Mouse (Mus musculus) adrenal gland, adult 8-10 months (tissue): ENCODE data around the gene Lrrc56. TPM values are rescaled to one million over a fixed set of nuclear protein-coding genes. Genes with fewer than 3 reads are reported as not detected.
"Not testable (repeated sequence)": the region's sequence is repeated elsewhere in the genome, so short reads cannot be mapped to it uniquely, and the experiment has no call there.

ENCODE experiments used
- DNase-seq: peaks from one replicate; pipeline ENCODE4 v3.0.0; 2022
- microRNA-seq, 2 experiments: library from miRNA; unstranded; fragments of <30 nt; microRNA quantifications; one replicate each; pipeline ENCODE4 v1.2.0; 2022
- total RNA-seq, 4 experiments: library from RNA; stranded (reverse); gene quantifications; 2 replicates each; pipeline ENCODE4 v1.2.4; 2022

The Lrrc56 gene
- total RNA-seq, 4 experiments from 2014 or later: 6.6 to 12.1 (median 8.4) TPM

DNA sequence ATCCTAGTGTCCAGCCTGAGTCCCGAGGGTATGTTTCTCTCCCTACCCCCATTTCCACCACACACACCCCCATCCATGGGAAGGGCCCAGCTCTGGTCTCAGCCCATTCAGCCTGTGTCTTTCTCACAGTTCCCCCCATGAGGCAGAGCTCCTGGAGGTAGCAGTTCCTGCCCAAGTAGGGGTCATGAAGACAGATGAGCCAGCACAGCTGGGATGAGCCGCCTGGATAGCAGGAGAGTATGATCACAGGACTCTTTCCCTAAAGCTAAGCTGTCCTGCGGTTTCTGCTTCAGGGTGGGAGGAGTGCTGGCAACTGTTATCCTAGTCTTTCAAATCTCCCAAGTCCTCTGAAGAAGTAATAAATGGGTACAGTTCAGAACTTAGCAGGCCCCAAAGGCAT, 24.2 kb downstream of the Lrrc56 start:
- no peak for DNase-seq

DNA sequence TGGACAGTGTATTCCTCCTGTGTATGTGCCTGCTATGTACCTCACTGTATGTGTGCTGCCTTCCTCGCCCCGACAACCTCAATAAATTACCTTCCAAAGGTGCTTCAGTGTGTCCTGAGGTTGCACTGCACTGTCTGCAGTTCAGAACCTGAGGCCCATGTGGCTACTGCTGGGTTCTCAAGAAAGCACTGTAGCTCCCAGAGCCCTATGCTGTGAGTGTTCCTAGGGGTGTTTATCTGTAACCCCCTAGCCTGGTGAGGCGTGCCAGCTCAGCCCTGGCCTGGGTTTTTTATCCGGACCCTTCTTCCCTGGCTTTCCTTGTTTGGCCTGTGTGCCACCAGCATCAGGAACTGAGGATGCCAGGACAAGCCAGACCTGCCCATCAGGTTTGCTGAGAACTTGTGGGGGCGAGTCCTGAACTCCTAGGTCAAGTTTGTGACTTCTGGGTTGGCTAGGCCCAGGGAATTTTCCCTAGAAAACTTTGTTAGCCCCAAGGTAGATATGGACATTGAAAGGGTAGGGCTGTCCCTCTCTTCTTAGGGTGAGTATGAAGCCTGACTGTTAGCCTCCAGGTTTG, 24.7 kb downstream of the Lrrc56 start:
- no peak for DNase-seq

DNA sequence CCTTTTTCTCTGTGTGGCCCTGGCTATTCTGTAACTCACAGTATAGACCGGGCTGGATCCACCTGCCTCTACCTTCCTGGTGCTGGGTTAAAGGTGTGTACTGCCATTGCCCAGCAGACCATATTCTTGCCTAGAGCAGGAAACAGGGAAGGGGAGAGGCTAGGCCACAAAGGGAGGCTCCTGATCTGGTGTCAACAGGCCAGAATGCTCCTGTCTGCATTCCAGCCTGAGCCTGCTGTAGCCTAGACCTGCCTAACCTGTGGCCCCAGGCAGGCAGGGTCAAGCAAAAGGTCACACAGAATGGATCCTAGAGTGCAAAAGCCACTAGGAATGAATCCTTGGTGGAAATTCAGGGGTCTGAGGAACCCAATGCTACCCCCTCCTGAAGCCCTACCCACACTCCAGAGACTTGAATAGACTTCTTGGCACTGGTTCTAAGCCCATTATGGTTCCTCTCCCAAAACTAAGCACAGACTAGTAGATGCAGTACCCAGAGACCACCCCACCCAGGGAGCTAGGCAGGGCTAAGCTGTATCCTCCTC, 25.7 kb downstream of the Lrrc56 start:
- no peak for DNase-seq

DNA sequence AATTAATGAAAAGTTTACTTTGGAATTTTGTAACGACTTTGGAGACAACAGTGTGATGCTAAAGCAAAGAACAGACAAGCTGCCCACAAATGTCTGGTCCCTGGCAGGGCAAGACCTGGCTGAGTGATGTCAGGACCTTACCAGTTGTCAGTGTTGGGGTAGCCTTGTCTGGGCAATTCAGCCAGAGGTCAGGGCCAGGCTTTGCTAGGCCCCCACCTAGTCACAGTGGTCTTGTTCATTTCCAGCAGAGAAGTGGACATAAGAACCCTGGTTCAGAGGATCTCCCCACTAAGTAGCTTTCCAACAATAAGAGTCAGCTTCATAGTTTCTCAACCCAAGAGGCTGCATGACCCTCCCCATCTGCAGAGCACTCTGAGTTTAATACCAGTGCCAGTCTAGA, 26.4 kb downstream of the Lrrc56 start:
- DNase-seq: no peak

DNA sequence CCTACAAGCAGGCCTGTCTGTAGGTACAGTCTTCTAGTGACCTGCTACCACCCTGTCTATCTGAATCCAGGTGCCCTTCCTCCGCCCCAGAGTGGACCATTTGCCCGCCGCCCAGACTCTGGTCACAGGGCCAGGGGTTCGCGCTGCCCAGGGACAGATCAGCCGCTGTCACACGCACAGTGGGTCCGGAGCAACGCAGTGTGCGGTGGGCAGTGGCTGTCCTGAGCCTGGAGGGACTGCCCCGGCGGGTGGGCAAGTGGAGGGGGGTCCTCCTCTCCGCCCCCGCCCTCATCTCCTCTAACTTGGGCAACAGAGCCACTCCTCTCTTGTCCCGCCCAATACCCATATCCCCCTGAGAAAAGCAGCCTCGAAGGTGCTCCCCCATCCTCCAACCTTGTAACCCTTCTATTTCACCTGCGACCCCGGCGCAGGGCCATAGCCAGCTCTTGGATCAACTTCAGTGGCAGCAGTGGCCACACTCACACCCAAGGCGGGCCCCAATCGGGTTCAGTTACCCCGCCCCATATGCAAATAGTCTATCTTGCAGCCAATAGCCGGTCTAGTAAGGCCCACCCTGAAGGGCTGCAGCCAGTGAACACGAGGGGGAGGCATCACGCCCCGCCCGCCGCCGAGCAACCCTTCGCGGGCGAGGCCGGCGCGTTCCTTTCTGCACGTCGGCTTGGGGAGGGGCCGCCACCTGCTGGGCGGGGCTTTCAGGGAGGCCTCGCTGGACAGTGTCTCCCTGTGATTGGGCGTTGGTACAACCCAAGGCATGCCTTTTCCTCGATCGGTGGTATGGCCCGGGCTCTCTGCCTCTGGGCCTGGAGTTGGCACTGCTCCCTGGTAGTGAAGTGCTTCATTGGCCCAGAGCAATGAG, 27.5 kb downstream of the Lrrc56 start:
- peak; percentile 96 for DNase-seq

DNA sequence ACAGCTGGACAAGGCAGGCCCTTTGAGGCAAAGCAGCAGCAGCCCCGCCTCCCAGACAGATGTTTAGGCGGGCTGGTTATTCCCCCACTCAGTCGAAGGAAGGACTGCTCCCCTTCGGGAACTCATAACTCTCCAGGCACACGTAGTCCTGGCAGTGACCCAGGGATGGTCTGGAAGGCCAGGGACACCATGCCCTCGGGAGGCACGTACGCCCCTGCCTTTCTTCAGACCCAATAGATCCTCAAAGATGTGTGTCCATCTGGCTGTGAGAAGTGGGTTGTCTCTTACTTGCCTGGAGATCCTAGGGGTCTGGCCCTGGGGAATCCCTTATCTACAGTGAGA, 28.1 kb downstream of the Lrrc56 start:
- no peak for DNase-seq

DNA sequence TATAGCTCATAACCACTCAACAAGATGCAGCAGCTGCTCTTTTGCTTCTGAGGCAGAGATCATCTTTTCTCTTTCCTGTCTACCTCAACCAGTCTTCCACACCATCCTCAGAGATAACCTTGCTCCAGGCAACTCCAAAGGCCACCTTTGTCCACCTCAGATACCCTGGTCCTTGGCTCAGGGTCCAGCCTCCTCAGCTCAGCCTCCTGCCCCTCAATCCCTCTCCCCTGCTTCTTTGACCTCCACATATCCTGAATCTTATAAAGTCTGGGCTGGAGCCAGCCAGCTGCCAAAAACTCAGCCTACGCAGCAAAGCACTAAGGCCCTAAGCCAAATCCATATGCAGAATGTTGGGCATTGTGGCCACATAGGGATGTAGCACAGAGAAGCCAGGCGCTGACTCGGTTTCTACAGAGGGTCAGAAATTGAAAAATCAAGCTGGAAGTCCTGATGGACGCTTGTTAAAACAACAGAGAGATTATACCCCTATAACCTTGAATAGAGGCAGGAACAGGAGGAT, 28.8 kb downstream of the Lrrc56 start:
- no peak for DNase-seq

DNA sequence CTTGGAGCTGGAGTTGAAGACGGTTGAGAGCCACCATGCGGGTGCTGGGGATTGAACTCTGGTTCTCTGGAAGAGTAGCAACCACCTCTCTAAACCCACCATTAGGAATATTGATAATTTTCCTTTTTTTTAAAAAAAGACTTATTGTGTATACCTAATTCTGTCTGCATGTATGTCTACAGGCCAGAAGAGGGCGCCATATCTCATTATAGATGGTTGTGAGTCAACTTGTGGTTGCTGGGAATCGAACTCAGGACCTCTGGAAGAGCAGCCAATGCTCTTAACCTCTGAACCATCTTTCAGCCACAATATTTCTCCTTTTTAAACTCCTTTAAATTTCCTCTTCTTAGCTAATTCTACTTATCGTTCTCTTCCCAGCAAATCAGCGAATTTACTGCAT, 32.6 kb downstream of the Lrrc56 start:
- no peak for DNase-seq

DNA sequence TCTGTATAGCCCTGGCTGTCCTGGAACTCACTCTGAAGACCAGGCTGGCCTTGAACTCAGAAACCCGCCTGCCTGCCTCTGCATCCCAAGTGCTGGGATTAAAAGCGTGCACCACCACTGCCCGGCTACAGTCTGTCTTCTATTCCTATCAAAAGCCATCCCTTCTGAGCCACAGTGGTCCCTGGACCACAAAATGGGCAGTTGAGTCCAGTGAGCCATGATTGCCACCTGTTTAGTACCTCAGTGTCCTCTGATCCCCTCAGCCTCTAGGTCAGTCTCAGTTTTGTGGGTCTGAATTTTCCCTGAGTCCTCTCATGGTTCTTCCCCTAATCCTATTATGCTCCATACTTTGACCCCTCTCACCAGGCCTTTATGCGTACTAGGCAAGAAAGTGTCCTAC, 33.8 kb downstream of the Lrrc56 start:
- no peak for DNase-seq

DNA sequence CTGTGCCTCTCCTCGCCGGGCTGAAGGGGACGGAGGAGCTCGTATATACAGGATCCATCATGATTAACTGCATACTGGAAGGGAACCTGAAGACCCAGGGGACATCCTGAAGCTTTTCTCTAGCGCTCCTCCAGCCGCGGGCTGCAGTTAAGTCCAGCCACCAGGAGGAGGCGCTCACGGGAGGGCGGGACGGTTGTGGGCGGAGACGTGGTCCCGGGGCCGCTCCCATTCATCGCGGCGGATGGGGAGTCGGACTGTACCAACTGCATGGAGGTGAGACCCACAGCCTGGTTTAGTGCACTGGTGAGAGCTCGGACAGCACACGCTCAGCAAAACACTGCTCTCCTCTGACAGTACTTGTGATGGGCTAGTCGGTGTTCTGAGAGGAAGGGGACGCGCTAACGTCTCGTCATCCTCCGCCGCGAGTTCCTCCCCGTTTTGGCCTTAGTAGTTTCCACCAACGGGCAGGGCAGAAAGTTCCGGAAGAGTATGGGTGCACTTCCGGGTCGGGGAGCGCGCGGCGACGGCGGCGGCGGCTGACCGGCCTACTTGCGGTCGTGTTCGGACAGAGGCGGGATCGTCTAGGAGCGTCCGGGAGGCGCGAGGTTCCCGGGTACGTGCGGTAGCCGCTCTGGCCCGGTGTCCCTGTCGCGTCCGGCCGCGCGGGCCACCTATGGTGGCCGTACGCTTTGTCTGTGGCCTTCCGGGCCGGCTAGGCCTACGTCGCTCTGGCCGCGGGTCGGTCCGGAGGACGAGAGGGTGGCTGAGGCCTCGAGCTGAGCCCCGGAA, 34.5 kb downstream of the Lrrc56 start, which contains the start of gene Phrf1:
Phrf1 (plus strand) TSS at position 506 of the 789 bp plus-strand sequence.
- DNase-seq: peak; percentile 80

DNA sequence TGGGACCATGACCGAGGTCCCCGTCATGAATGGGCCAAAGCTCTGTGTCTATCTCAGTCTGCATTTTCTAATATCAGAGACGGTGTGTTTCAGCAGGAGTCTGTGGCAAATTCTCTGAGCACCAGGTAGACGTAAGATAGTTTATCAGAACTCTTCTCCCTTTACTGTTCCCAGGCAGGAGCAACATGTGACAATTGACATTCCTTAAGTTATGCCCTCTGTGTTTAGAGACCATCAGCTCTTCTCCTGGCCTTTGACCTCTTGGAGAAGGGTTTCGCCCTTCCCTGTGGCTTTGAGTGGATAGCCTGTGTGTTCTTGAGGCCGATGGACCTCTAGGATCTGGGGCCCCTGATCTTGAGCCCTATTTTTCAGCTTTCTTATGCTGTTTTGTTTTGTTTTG, 35.7 kb downstream of the Lrrc56 start:
- DNase-seq: no peak

DNA sequence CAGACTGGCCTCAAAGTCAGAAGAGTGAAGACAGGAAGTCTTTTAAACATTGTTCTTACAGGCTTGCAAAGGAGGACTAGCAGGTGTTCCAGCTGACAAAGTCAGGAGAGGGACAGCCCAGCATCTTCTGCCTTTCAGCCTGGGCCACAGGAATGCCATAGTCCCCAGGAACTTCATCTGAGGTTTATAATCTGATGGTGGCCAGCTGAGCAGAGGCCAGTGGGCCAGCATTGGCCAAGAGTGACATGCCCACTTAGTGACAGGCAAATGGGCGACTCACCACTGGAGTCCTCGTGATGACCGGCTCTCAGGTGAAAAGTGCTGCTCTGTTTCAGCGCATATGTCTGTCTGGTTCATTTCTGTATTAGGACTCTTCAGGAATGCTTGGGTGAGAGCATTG, 36.6 kb downstream of the Lrrc56 start:
- no peak for DNase-seq

DNA sequence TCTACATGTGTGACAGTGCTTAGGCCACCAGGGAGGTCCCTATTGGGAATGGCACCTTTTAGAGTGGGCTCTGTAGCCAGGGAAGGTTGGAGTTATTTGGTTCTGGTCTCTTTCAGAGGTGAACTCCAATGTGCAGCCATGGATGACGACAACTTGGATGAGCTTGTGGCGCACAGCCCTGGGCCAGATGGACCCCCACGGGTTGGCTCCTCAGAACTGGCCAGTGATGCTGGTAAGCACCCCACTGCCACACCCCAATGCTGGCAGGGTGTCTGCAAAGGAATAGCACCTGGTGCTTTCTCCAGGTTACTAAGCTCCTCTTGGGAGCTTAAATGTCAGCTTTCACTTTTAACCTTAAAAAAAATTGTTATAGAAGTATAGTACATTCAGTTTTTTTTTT, 37.2 kb downstream of the Lrrc56 start:
- no peak for DNase-seq

DNA sequence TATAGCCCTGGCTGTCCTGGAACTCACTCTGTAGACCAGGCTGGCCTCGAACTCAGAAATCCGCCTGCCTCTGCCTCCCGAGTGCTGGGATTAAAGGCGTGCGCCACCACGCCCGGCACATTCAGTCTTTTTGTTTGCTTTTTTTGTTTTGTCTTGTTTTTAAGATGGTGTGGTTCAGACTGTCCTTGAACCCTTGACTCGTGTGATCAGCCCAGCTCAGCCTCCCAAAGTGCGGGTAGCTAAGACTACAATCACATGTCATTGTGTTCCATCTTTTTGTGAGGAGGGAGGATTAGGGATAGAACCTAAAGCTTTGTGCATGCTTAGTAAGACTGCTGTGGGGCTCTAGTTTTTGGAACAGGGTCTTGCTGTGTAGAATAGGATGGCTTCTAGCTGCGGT, 37.6 kb downstream of the Lrrc56 start:
- DNase-seq: no peak

DNA sequence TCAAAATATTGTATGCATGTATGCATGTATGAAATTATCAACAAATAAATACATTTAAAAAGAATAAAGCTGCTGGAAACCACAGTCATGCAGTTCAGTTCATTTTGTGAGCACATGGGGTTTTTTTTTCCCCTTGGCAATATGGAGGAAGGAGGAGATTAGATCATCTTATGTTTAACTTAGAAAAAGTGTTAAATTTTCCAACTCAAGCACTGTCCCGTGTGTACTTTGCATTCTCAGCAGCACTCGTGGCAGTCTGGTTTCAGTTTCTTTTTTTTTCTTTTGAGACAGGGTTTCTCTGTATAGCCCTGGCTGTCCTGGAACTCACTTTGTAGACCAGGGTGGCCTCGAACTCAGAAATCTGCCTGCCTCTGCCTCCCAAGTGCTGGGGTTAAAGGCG, 56.5 kb downstream of the Lrrc56 start:
- not testable (repeated sequence) for DNase-seq

DNA sequence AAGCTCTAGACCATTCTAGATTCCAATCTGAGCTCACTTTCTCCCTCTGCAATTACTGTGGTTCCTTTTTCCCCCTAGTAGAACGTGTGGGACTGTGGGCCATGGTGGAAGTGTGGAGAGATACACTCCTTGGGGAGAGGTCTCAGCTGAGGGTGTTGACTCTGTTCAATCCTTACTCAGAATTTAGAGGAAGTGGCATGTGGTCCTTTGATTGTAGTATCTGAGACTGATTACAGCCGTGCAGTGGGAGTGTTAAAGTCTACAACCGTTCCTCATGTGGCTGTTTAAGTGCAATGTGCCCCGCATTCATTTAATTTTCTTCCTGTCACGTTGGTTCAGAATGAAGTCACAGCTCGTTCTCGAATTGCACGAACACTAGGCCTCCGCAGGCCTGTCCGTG, 62.2 kb downstream of the Lrrc56 start:
- no peak for DNase-seq

Small RNA genes lying within 50 kb of the gene (microRNA-seq; reads per million reads assigned to microRNA genes)
- 158 to 285 reads per million in 2 experiments for gene Mir210

Other genes with a start within 250 kb of the Lrrc56 start
- 1 to 10 TPM; 1.1 to 2.7 (median 1.9) TPM for gene Ifitm5, start 243.9 kb upstream of the Lrrc56 start, total RNA-seq
- gene Gm45717, start 238.2 kb upstream of the Lrrc56 start, total RNA-seq: not detected
- 100 to 1,000 TPM; 431 to 671 (median 563) TPM for gene Ifitm2, start 238.2 kb upstream of the Lrrc56 start, total RNA-seq
- 10 to 100 TPM; 10.6 to 14.0 (median 13.4) TPM for gene Ifitm1, start 226.9 kb upstream of the Lrrc56 start, total RNA-seq
- 100 to 1,000 TPM; 105 to 128 (median 116) TPM for gene Ifitm3, start 183.4 kb upstream of the Lrrc56 start, total RNA-seq
- gene Ifitm6, start 176.2 kb upstream of the Lrrc56 start, total RNA-seq: 1 to 10 TPM in 2 of 4 experiments, under 1 TPM in 1, not detected in 1; 0.81 to 1.5 (median 1.2) TPM
- not detected for gene Gm17387, start 165.0 kb upstream of the Lrrc56 start, total RNA-seq
- 1 to 10 TPM; 2.0 to 6.1 (median 2.7) TPM for gene B4galnt4, start 133.1 kb upstream of the Lrrc56 start, total RNA-seq
- gene Pkp3, start 115.9 kb upstream of the Lrrc56 start, total RNA-seq: 1 to 10 TPM; 1.6 to 3.1 (median 2.1) TPM
- gene Sigirr, start 93.6 kb upstream of the Lrrc56 start, total RNA-seq: 1 to 10 TPM; 4.2 to 5.8 (median 4.8) TPM
- under 1 TPM in 1 of 4 experiments, not detected in 3; 0.21 TPM for gene Ano9, start 76.4 kb upstream of the Lrrc56 start, total RNA-seq
- gene Ptdss2, start 71.8 kb upstream of the Lrrc56 start, total RNA-seq: 10 to 100 TPM; 36.4 to 46.7 (median 43.0) TPM
- gene Rnh1, start 21.3 kb upstream of the Lrrc56 start, total RNA-seq: 100 to 1,000 TPM; 339 to 382 (median 360) TPM
- 100 to 1,000 TPM in 1 of 4 experiments, 10 to 100 TPM in 3; 80.0 to 105 (median 92.6) TPM for gene Hras, start 152 bp upstream of the Lrrc56 start, total RNA-seq
- under 1 TPM; 0.12 to 0.94 (median 0.66) TPM for gene Lmntd2, start 19.9 kb downstream of the Lrrc56 start, total RNA-seq
- 1 to 10 TPM; 5.6 to 7.7 (median 6.3) TPM for gene Rassf7, start 21.7 kb downstream of the Lrrc56 start, total RNA-seq
- 10 to 100 TPM; 79.8 to 92.9 (median 84.3) TPM for gene Phrf1, start 34.6 kb downstream of the Lrrc56 start, total RNA-seq
- gene Irf7, start 72.3 kb downstream of the Lrrc56 start, total RNA-seq: 10 to 100 TPM in 2 of 4 experiments, 1 to 10 TPM in 2; 7.0 to 10.7 (median 9.4) TPM
- gene Cdhr5, start 82.6 kb downstream of the Lrrc56 start, total RNA-seq: 1 to 10 TPM; 2.3 to 5.5 (median 3.2) TPM
- under 1 TPM in 1 of 4 experiments, not detected in 3; 0.67 TPM for gene Sct, start 85.0 kb downstream of the Lrrc56 start, total RNA-seq
- gene Drd4, start 97.8 kb downstream of the Lrrc56 start, total RNA-seq: 1 to 10 TPM in 1 of 4 experiments, under 1 TPM in 1, not detected in 2; 0.40 to 1.3 TPM
- 10 to 100 TPM; 27.1 to 47.4 (median 36.7) TPM for gene Deaf1, start 133.5 kb downstream of the Lrrc56 start, total RNA-seq
- gene Tmem80, start 133.6 kb downstream of the Lrrc56 start, total RNA-seq: 10 to 100 TPM; 31.4 to 46.6 (median 34.8) TPM
- 1 to 10 TPM; 2.0 to 2.9 (median 2.3) TPM for gene Eps8l2, start 144.7 kb downstream of the Lrrc56 start, total RNA-seq
- gene Taldo1, start 198.0 kb downstream of the Lrrc56 start, total RNA-seq: 100 to 1,000 TPM; 429 to 671 (median 576) TPM
- 10 to 100 TPM; 38.9 to 52.2 (median 47.6) TPM for gene Gatd1, start 220.0 kb downstream of the Lrrc56 start, total RNA-seq
- gene Cend1, start 235.3 kb downstream of the Lrrc56 start, total RNA-seq: 1 to 10 TPM; 1.5 to 2.6 (median 2.1) TPM
- gene Slc25a22, start 243.7 kb downstream of the Lrrc56 start, total RNA-seq: 100 to 1,000 TPM in 3 of 4 experiments, 10 to 100 TPM in 1; 86.7 to 109 (median 104) TPM
- gene Pidd1, start 249.9 kb downstream of the Lrrc56 start, total RNA-seq: 1 to 10 TPM; 1.0 to 2.3 (median 1.4) TPM